Mouse (Mus musculus) bone marrow, adult 2 months (tissue): ENCODE measurements around the gene Gm1043.

Source experiments
- CTCF ChIP-seq: fragments of 200-500 bp; IDR thresholded peaks from 2 replicates; pipeline ENCODE4 v1.5.1; 2011; ENCODE audit warnings: low read length, control low read depth; ENCODE audit not compliant: control insufficient read depth, insufficient read depth
- POLR2A ChIP-seq: fragments of 200-500 bp; IDR thresholded peaks from 2 replicates; pipeline ENCODE4 v1.6.1; 2011; ENCODE audit warnings: low read depth, mild to moderate bottlenecking, control low read depth, low read length, borderline replicate concordance; ENCODE audit not compliant: control insufficient read depth

DNA sequence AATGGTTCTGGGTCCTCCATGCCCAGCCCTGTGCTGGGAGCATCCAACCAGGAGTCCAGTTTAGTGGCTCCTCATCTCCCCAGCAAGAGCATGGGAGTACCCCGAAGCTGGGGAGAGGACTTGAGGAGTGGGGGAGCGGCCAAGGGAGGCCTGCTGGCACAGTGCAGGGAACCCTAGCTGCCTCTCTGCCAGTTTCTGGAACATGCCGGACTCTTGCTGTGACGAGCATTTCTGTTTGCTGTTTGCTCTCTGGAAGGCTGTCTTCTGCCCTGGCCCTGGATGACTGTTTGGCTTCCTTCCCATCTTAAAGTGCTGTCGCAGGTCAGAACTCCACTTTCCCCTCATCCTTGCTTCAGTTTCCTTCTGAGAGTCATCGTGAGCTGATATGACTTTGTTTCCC, 49.3 kb upstream of the Gm1043 start:
- no peak for TF ChIP-seq POLR2A
- no peak for TF ChIP-seq CTCF
